Mouse (Mus musculus): Measurements from ENCODE around the gene Inpp5a.
A peak's percentile ranks its signal among the peaks of the same experiment; 100 is the strongest.

The Inpp5a gene

GRCm38 (mm10) chr7:139388670-139389212 is at the start of gene Inpp5a:
TSS of gene Inpp5a (plus strand) at chr7:139389109.
- DNase-seq, result peak; percentile 100

GRCm38 (mm10) chr7:139339184-139339583 is 49.7 kb upstream of the Inpp5a start:
- DNase-seq, result no peak

- no peak for DNase-seq
Measured at GRCm38 (mm10) chr7:139341020-139341660, 47.8 kb upstream of the Inpp5a start.

- no peak for DNase-seq
Measured at GRCm38 (mm10) chr7:139342809-139343208, 46.1 kb upstream of the Inpp5a start.

- DNase-seq, result peak; percentile 36
Measured at GRCm38 (mm10) chr7:139347051-139347450, 41.9 kb upstream of the Inpp5a start.

- no peak for DNase-seq
Measured at GRCm38 (mm10) chr7:139350606-139351005, 38.3 kb upstream of the Inpp5a start.

- DNase-seq, result no peak
Measured at GRCm38 (mm10) chr7:139354370-139355139, 34.4 kb upstream of the Inpp5a start.

GRCm38 (mm10) chr7:139357043-139357442 is 31.9 kb upstream of the Inpp5a start:
- DNase-seq, result no peak

GRCm38 (mm10) chr7:139359906-139360305 is 29.0 kb upstream of the Inpp5a start:
- DNase-seq, result no peak

GRCm38 (mm10) chr7:139360890-139361559 is 27.9 kb upstream of the Inpp5a start:
- no peak for DNase-seq

- DNase-seq, result no peak
Measured at GRCm38 (mm10) chr7:139361799-139362198, 27.1 kb upstream of the Inpp5a start.

- DNase-seq, result no peak
Measured at GRCm38 (mm10) chr7:139362514-139362913, 26.4 kb upstream of the Inpp5a start.

GRCm38 (mm10) chr7:139363281-139364004 is 25.5 kb upstream of the Inpp5a start:
- peak; percentile 35 for DNase-seq

- DNase-seq, result peak; percentile 93
Measured at GRCm38 (mm10) chr7:139364005-139364557, 24.8 kb upstream of the Inpp5a start.

- DNase-seq, result peak; percentile 7
Measured at GRCm38 (mm10) chr7:139364936-139365830, 23.7 kb upstream of the Inpp5a start.

GRCm38 (mm10) chr7:139366131-139366530 is 22.8 kb upstream of the Inpp5a start:
- DNase-seq, result no peak

GRCm38 (mm10) chr7:139366549-139366948 is 22.4 kb upstream of the Inpp5a start:
- DNase-seq, result no peak

- no peak for DNase-seq
Measured at GRCm38 (mm10) chr7:139368218-139368617, 20.7 kb upstream of the Inpp5a start.

GRCm38 (mm10) chr7:139368722-139369380 is 20.1 kb upstream of the Inpp5a start:
- DNase-seq, result no peak

- DNase-seq, result no peak
Measured at GRCm38 (mm10) chr7:139369501-139370088, 19.3 kb upstream of the Inpp5a start.

Data from embryo, embryonic 11 days (tissue).